In genomic region chr16:20673706-20674303, GRCm38 (mm10) we compare ENCODE assay signal across 8 mouse cellular contexts. TPM values are rescaled to one million over a fixed set of nuclear protein-coding genes. Genes with fewer than 3 reads are reported as not detected.
DNase-seq lines count a peak whose midpoint lies in the region; ATAC-seq and TF ChIP-seq lines count a peak whose summit lies in the region.

No protein-coding gene starts in this region.

- H3K9ac ChIP-seq in forebrain, postnatal 0 days = peak overlapping the region; percentile 84

- no peak for TF ChIP-seq CTCF in gastrocnemius, adult 2 months (IDR thresholded peaks at IDR 0.05)
- no peak for TF ChIP-seq CTCF in bone marrow macrophage, adult 2 months (IDR thresholded peaks at IDR 0.05; ENCODE audit: low read depth, low read length)
- no peak for TF ChIP-seq CTCF in forebrain, postnatal 0 days (IDR thresholded peaks at IDR 0.05; ENCODE audit: low read depth)
- no peak for TF ChIP-seq CTCF in testis, adult 2 months (IDR thresholded peaks at IDR 0.05; ENCODE audit: control insufficient read depth, insufficient read depth, insufficient replicate concordance, low read depth, low read length)

- no peak for ATAC-seq in forebrain, postnatal 0 days
- peak; percentile 49 for ATAC-seq in megakaryocyte progenitor cell, adult 5-6 weeks (replicated peaks; ENCODE audit: poor library complexity)

- no peaks in the 10 kb centered on the region for H3K9me3 ChIP-seq in forebrain, postnatal 0 days (ENCODE audit: low read length)

- 16% methylated on average over 14 of the region's 14 CpGs for WGBS in forebrain, postnatal 0 days

- H3K27me3 ChIP-seq in forebrain, postnatal 0 days (ENCODE audit: insufficient read depth, low read length) = no peaks in the 10 kb centered on the region
- no peaks in the 10 kb centered on the region for H3K27me3 ChIP-seq in testis, adult 2 months (ENCODE audit: control insufficient read depth, insufficient read depth, low read length)

- TF ChIP-seq POLR2A in bone marrow macrophage, adult 2 months (IDR thresholded peaks at IDR 0.05; ENCODE audit: borderline replicate concordance, low read depth, low read length) = no peak
- TF ChIP-seq POLR2A in testis, adult 2 months (IDR thresholded peaks at IDR 0.05; ENCODE audit: control insufficient read depth, low read depth, low read length) = no peak

- peaks cover 36% of the 10 kb centered on the region for H3K4me1 ChIP-seq in bone marrow macrophage, adult 2 months (ENCODE audit: control insufficient read depth, insufficient read depth, low read length)
- H3K4me1 ChIP-seq in forebrain, postnatal 0 days (ENCODE audit: insufficient read depth) = peaks cover 9% of the 10 kb centered on the region; the same call in 1 of the 2 replicates
- H3K4me1 ChIP-seq in testis, adult 2 months (ENCODE audit: control insufficient read depth, insufficient read depth, low read length) = peaks cover 9% of the 10 kb centered on the region

- H3K4me2 ChIP-seq in forebrain, postnatal 0 days (ENCODE audit: low read depth) = peak overlapping the region; percentile 85

- H3K36me3 ChIP-seq in forebrain, postnatal 0 days (ENCODE audit: insufficient read depth) = peaks cover 41% of the 10 kb centered on the region
- H3K36me3 ChIP-seq in testis, adult 2 months (ENCODE audit: control insufficient read depth, insufficient read depth, low read length) = peaks cover 4% of the 10 kb centered on the region

- H3K4me3 ChIP-seq in gastrocnemius, adult 2 months = peak overlapping the region; percentile 94
- H3K4me3 ChIP-seq in bone marrow macrophage, adult 2 months (ENCODE audit: insufficient read depth, low read length) = peak overlapping the region; percentile 79
- H3K4me3 ChIP-seq in forebrain, postnatal 0 days (ENCODE audit: low read depth, low read length) = peak overlapping the region; percentile 89
- peak overlapping the region; percentile 89 for H3K4me3 ChIP-seq in testis, adult 2 months (ENCODE audit: control insufficient read depth, low read depth, low read length)

- peak overlapping the region; percentile 94 for H3K27ac ChIP-seq in gastrocnemius, adult 2 months
- peak overlapping the region; percentile 63 for H3K27ac ChIP-seq in bone marrow macrophage, adult 2 months (ENCODE audit: insufficient read depth, low read depth, low read length)
- H3K27ac ChIP-seq in forebrain, postnatal 0 days (ENCODE audit: low read depth, low read length) = peak overlapping the region; percentile 91
- H3K27ac ChIP-seq in testis, adult 2 months (ENCODE audit: control insufficient read depth, insufficient read depth, low read depth, low read length) = peak overlapping the region; percentile 55; the same call in 1 of the 2 replicates

- peak; percentile 46 for DNase-seq in gastrocnemius, adult 2 months
- no peak for DNase-seq in gastrocnemius, adult 18-20 months (ENCODE audit: low spot score)
- peak; percentile 6 for DNase-seq in forebrain, postnatal 0 days
- DNase-seq in kidney, adult 8-10 months = peak; percentile 70 to 74
- DNase-seq in frontal cortex, adult 2 months (ENCODE audit: extremely low spot score in 1 of 2, low spot score in 1 of 2) = no peak

- intact Hi-C loops in gastrocnemius, adult 2 months (cut with DNase I) = loop anchor here (2.0 kb wide), 1 partner anchor 21 kb away; no protein-coding TSS in a partner anchor

RNA-seq across cellular contexts. Expression of gene Eif4g1, which starts 5.7 kb away (rescaled TPM):
- total RNA-seq in gastrocnemius, adult 2 months (2021) = 100 to 1,000 TPM; 428 to 462 TPM
- 100 to 1,000 TPM; 426 to 438 TPM for total RNA-seq in gastrocnemius, adult 18-20 months (2021)
- polyA plus RNA-seq in bone marrow macrophage, adult 2 months (2012; ENCODE audit: insufficient read depth, insufficient read length, missing spikeins) = 101 and 119 TPM in 2 replicates
- 223 and 282 TPM in 2 replicates for total RNA-seq in forebrain, postnatal 0 days (2014; rRNA removed)
- 89.8 and 111 TPM in 2 replicates for polyA plus RNA-seq in forebrain, postnatal 0 days (2015; fragmentation: Nextera tagmentation; extraction: Ambion mirVana)
- total RNA-seq in megakaryocyte progenitor cell, adult 5-6 weeks (2015) = 164 and 172 TPM in 2 replicates
- 305 and 366 TPM in 2 replicates for total RNA-seq in megakaryocyte progenitor cell, adult 5-6 weeks (2017)
- 251 and 267 TPM in 2 replicates for polyA plus RNA-seq in testis, adult 2 months (2012; rRNA removed)
- 164 and 169 TPM in 2 replicates for polyA plus RNA-seq in frontal cortex, adult 2 months (2012; rRNA removed)

RNA-seq across cellular contexts. Expression of gene Fam131a, which starts 19.2 kb away (rescaled TPM):
- total RNA-seq in gastrocnemius, adult 2 months (2021) = 10 to 100 TPM; 46.0 to 62.9 TPM
- 10 to 100 TPM; 47.5 to 59.9 TPM for total RNA-seq in gastrocnemius, adult 18-20 months (2021)
- polyA plus RNA-seq in bone marrow macrophage, adult 2 months (2012; ENCODE audit: insufficient read depth, insufficient read length, missing spikeins) = 6.2 and 7.6 TPM in 2 replicates
- total RNA-seq in forebrain, postnatal 0 days (2014; rRNA removed) = 169 and 200 TPM in 2 replicates
- 81.6 and 89.9 TPM in 2 replicates for polyA plus RNA-seq in forebrain, postnatal 0 days (2015; fragmentation: Nextera tagmentation; extraction: Ambion mirVana)
- total RNA-seq in megakaryocyte progenitor cell, adult 5-6 weeks (2015) = not detected in 2 replicates
- total RNA-seq in megakaryocyte progenitor cell, adult 5-6 weeks (2017) = 0.17 TPM in 1 of 2 replicates, not detected in the other
- 102 and 116 TPM in 2 replicates for polyA plus RNA-seq in testis, adult 2 months (2012; rRNA removed)
- 253 and 271 TPM in 2 replicates for polyA plus RNA-seq in frontal cortex, adult 2 months (2012; rRNA removed)

RNA-seq across cellular contexts. Expression of gene Psmd2, which starts 22.4 kb away (rescaled TPM):
- total RNA-seq in gastrocnemius, adult 2 months (2021) = 100 to 1,000 TPM; 223 to 253 TPM
- total RNA-seq in gastrocnemius, adult 18-20 months (2021) = 100 to 1,000 TPM; 251 to 253 TPM
- 147 and 191 TPM in 2 replicates for polyA plus RNA-seq in bone marrow macrophage, adult 2 months (2012; ENCODE audit: insufficient read depth, insufficient read length, missing spikeins)
- total RNA-seq in forebrain, postnatal 0 days (2014; rRNA removed) = 237 and 242 TPM in 2 replicates
- 287 and 331 TPM in 2 replicates for polyA plus RNA-seq in forebrain, postnatal 0 days (2015; fragmentation: Nextera tagmentation; extraction: Ambion mirVana)
- total RNA-seq in megakaryocyte progenitor cell, adult 5-6 weeks (2015) = 113 and 133 TPM in 2 replicates
- 201 and 230 TPM in 2 replicates for total RNA-seq in megakaryocyte progenitor cell, adult 5-6 weeks (2017)
- 241 and 287 TPM in 2 replicates for polyA plus RNA-seq in testis, adult 2 months (2012; rRNA removed)
- polyA plus RNA-seq in frontal cortex, adult 2 months (2012; rRNA removed) = 155 and 184 TPM in 2 replicates

RNA-seq across cellular contexts. Expression of gene Polr2h, which starts 43.7 kb away (rescaled TPM):
- 1 to 10 TPM; 7.6 to 9.2 TPM for total RNA-seq in gastrocnemius, adult 2 months (2021)
- total RNA-seq in gastrocnemius, adult 18-20 months (2021) = 1 to 10 TPM; 7.8 to 9.5 TPM
- 10.1 and 17.5 TPM in 2 replicates for polyA plus RNA-seq in bone marrow macrophage, adult 2 months (2012; ENCODE audit: insufficient read depth, insufficient read length, missing spikeins)
- total RNA-seq in forebrain, postnatal 0 days (2014; rRNA removed) = 43.7 and 55.3 TPM in 2 replicates
- polyA plus RNA-seq in forebrain, postnatal 0 days (2015; fragmentation: Nextera tagmentation; extraction: Ambion mirVana) = 87.4 and 103 TPM in 2 replicates
- 75.3 and 99.4 TPM in 2 replicates for total RNA-seq in megakaryocyte progenitor cell, adult 5-6 weeks (2015)
- total RNA-seq in megakaryocyte progenitor cell, adult 5-6 weeks (2017) = 75.1 and 78.2 TPM in 2 replicates
- 10.1 and 11.0 TPM in 2 replicates for polyA plus RNA-seq in testis, adult 2 months (2012; rRNA removed)
- 42.6 and 45.7 TPM in 2 replicates for polyA plus RNA-seq in frontal cortex, adult 2 months (2012; rRNA removed)

RNA-seq across cellular contexts. Expression of gene Clcn2, which starts 43.7 kb away (rescaled TPM):
- 1 to 10 TPM in 1 of 2 experiments, under 1 TPM in 1; 0.89 to 1.0 TPM for total RNA-seq in gastrocnemius, adult 2 months (2021)
- 1 to 10 TPM in 1 of 2 experiments, under 1 TPM in 1; 0.64 to 1.1 TPM for total RNA-seq in gastrocnemius, adult 18-20 months (2021)
- polyA plus RNA-seq in bone marrow macrophage, adult 2 months (2012; ENCODE audit: insufficient read depth, insufficient read length, missing spikeins) = 1.0 and 1.6 TPM in 2 replicates
- total RNA-seq in forebrain, postnatal 0 days (2014; rRNA removed) = 41.9 and 47.9 TPM in 2 replicates
- 10.7 and 14.1 TPM in 2 replicates for polyA plus RNA-seq in forebrain, postnatal 0 days (2015; fragmentation: Nextera tagmentation; extraction: Ambion mirVana)
- 0.34 and 1.3 TPM in 2 replicates for total RNA-seq in megakaryocyte progenitor cell, adult 5-6 weeks (2015)
- 1.2 and 1.6 TPM in 2 replicates for total RNA-seq in megakaryocyte progenitor cell, adult 5-6 weeks (2017)
- 68.6 and 77.2 TPM in 2 replicates for polyA plus RNA-seq in testis, adult 2 months (2012; rRNA removed)
- polyA plus RNA-seq in frontal cortex, adult 2 months (2012; rRNA removed) = 92.6 and 107 TPM in 2 replicates

Comparison
In these comparisons a context has a peak if more than half of its experiments do, and no peak if none do; other contexts are left out.
1. DNase-seq: peak in gastrocnemius, adult 2 months (single experiment), forebrain, postnatal 0 days (single experiment) and kidney, adult 8-10 months (2 of 2); none in gastrocnemius, adult 18-20 months (single experiment) and frontal cortex, adult 2 months (0 of 2).
2. RNA of gene Fam131a, which starts 19.2 kb away (total RNA-seq): 169 to 200 TPM in forebrain, postnatal 0 days, 46.0 to 62.9 TPM in gastrocnemius, adult 2 months and 47.5 to 59.9 TPM in gastrocnemius, adult 18-20 months; 0.17 TPM in megakaryocyte progenitor cell, adult 5-6 weeks; every median in the first group is over 10 times any median in the second.
3. Peak in every context shown above with its lines, with median percentiles within 50 percentile points of each other: H3K27ac ChIP-seq and H3K4me3 ChIP-seq.